Mouse (Mus musculus) ES-Bruce4 (cell line): Measurements from ENCODE around the gene Folr1.

Source experiments
- CTCF ChIP-seq: IDR thresholded peaks from one replicate; pipeline ENCODE4 v1.8.1; 2011; ENCODE audit warnings: low read depth, low read length
- EP300 ChIP-seq: IDR thresholded peaks from 2 replicates; pipeline ENCODE4 v1.6.1; 2011; ENCODE audit warnings: low read depth, low read length; ENCODE audit not compliant: insufficient read depth
- POLR2A ChIP-seq: IDR thresholded peaks from one replicate; pipeline ENCODE4 v1.8.1; 2011; ENCODE audit warnings: low read length; ENCODE audit not compliant: insufficient read depth

GRCm38 (mm10) chr7:101837606-101838471, 32.7 kb downstream of the Folr1 start, which contains the start of gene Inppl1:
- TF ChIP-seq CTCF, result no peak
- peak; percentile 30 for TF ChIP-seq POLR2A
- TF ChIP-seq EP300, result peak; percentile 51
